Mouse (Mus musculus) lung, postnatal 25 days (tissue): ENCODE results near the gene Ahnak.
"Not testable (repeated sequence)": the region's sequence is repeated elsewhere in the genome, so short reads cannot be mapped to it uniquely, and the experiment has no call there.

ENCODE experiments used
- DNase-seq: peaks from one replicate; pipeline ENCODE4 v3.0.0; 2022; ENCODE audit warnings: low spot score

Gene Ahnak

DNA sequence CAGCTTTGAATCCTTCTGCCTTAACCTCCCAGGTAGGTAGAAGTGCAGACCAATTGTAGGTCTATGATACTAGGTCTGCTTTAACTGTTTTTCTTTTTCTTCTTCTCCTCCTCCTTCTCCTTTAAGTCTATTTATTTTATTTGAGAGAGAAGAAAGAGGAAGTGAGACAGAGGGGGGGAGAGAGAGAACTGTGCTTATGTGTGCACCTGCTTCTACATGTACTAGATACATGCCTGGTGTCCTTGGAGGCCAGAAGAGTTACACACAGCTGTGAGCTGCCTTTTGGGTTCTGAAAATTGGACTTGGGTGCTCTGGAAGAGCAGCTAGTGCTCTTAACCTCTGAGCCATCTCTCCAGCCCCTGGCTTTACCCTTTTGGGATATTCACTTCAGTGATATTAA is 52.0 kb downstream of the Ahnak start:
- DNase-seq = no peak

DNA sequence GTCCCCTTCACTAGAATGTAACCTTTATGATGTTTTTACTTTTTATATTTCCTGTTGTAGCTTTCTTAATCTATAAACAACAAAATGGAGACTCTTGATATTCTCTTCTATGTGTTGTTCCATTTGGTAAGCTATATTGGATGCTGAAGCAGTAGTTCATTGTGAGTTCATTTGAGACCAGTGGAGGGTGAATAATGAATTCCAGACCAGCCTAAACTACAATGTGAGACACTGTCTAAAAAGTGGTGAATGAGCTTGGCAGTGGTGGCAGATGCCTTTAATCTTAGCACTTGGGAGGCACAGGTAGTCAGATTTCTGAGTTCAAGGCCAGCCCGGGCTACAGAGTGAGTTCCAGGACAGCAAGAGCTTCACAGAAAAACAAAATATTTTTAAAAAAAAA is 54.0 kb downstream of the Ahnak start:
- DNase-seq = no peak

- no peak for DNase-seq
Measured at GRCm38 (mm10) chr19:9044291-9044690, 55.2 kb downstream of the Ahnak start.

- peak; percentile 50 for DNase-seq
Measured at GRCm38 (mm10) chr19:9047207-9047945, 58.3 kb downstream of the Ahnak start.

GRCm38 (mm10) chr19:9047946-9048387 is 58.9 kb downstream of the Ahnak start:
- no peak for DNase-seq

GRCm38 (mm10) chr19:9048981-9049687 is 60.0 kb downstream of the Ahnak start:
- no peak for DNase-seq

- DNase-seq = no peak
Measured at GRCm38 (mm10) chr19:9050294-9051229, 61.5 kb downstream of the Ahnak start.

- not testable (repeated sequence) for DNase-seq
Measured at GRCm38 (mm10) chr19:9051985-9052384, 62.9 kb downstream of the Ahnak start.

GRCm38 (mm10) chr19:9052803-9053431 is 63.8 kb downstream of the Ahnak start:
- peak; percentile 85 for DNase-seq

- DNase-seq = peak; percentile 68
Measured at GRCm38 (mm10) chr19:9055153-9055552, 66.1 kb downstream of the Ahnak start.

GRCm38 (mm10) chr19:9055703-9056355 is 66.7 kb downstream of the Ahnak start:
- no peak for DNase-seq

GRCm38 (mm10) chr19:9057679-9058078 is 68.6 kb downstream of the Ahnak start:
- no peak for DNase-seq

DNA sequence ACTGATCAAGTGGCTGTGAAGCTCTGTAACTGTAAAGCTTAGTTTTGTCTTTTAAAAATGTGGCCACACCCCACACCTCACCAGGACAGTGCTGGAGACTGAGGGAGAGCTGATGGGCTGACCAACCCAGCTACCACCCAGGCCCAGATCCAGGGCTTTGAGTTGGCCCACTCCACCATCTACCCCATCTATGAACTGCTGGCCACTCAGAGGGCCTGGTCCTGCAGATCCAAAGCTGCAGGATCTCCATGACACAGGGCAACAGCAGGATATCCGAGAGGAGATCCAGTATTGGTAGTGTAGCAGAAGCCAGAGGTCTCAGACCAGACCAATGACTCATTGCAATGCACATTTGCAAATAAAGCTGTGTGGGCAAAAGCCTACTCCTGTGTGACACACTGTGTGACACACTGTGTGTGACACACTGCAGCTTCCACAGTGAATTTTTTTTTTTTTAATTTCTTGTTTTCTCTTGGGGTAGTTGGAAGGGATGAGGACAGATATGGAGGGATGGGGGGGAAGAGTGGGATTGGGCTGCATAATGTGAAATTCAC is 69.3 kb downstream of the Ahnak start:
- no peak for DNase-seq

GRCm38 (mm10) chr19:9058944-9059343 is 69.9 kb downstream of the Ahnak start:
- no peak for DNase-seq

DNA sequence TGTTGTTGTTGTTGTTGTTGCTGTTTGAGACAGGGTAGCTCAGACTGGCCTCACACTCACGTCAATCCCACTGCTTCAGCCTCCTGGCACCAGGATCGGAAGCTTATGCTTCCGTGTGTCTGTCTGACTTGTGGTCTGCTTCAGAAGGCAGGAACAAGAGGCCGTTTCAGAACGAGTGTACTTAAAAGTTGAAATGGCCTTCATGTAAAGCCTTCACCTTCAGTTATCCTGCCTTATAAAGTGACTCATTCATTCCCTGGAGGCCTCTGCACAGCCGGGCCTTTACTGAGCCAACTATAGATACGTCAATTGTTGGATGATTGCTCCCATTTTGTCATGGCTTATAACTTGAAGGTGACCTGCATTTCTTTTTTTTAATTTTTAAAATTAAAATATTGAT is 70.3 kb downstream of the Ahnak start:
- DNase-seq = no peak

DNA sequence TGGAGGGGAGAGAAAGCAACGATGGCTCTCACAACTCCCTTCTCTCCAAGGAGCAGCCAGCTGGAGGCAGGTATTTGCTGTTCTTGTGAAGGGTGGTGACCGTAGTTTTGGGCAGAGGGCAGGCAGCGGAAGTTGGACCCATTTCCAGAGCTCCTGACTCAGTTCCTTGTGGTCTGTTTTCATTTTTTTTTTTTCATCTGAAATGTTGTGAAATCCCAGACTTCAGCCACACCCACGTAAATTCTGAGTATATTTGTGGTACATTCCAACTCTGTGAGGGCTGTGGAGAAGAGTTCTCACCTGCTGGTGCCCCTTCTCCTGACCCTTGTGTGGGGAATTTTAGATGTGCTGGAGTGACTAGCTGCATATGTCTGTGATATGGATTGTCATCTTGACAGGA is 71.0 kb downstream of the Ahnak start:
- DNase-seq = peak; percentile 51

DNA sequence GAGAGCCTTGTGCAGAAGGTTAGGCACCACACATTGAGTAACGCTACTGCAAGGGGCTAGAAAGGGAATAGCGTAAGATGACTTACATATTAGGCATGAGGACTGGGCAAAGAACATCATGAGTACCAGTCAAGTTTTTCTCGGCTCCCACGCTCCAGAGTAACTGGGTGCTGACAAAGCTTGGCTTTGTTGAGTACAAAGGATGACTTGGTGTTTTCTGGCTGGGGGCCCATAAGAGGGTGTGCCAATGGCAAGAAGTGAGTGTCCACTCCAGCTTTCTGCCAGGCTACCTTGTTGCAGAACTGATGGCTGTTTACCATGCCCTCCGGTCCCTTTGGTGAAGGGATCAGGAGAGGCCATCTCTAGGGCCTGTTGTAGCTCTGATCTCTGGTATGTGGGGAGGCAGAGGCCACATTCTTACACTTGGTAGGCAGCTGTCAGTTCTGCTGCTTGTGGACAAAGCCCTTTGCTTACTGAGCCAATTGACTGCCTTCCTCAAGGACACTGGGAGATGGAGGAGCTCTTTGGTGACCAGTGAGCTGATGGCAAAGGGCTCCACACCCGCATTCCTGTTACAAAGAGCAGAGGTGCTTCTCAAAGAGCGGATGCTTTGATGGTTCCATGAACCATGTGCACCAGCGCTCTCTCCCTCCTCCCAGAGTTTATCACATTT is 72.3 kb downstream of the Ahnak start:
- DNase-seq = peak; percentile 60

- DNase-seq = no peak
Measured at GRCm38 (mm10) chr19:9062822-9063221, 73.7 kb downstream of the Ahnak start.

DNA sequence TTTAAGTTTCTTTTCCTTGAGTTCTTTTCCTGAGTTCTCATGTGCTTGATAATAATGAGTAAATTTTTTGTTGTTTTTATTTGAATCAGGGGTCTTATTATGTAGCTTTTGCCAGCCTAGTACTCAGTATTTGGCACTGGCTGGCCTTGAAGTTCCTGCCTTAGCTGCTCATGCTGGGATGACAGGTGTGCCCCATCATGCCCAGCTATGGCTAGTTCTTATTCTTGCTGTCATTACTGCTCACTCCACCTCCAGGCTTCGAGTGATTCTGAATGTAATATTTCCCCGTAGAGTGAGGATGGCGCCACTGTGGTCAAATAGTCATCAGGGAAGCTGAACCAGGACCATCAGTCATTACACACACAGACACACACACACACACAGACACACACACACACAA is 74.7 kb downstream of the Ahnak start:
- DNase-seq = no peak
